Mouse (Mus musculus) limb, embryonic 12.5 days (tissue): ENCODE results near the gene Gpnmb. TPM values are rescaled to one million over a fixed set of nuclear protein-coding genes. Genes with fewer than 3 reads are reported as not detected.

ENCODE experiments used
- ATAC-seq: fragments of 200-750 bp; cut with Nextera tagmentation; 2 replicates; pipeline ENCODE4 v1.8.0; 2017; ENCODE audit warnings: low read depth, moderate TSS enrichment; ENCODE audit not compliant: insufficient number of reproducible peaks, insufficient read depth, low FRiP score, low TSS enrichment
- H3K27ac ChIP-seq: fragments of 300-500 bp; sonication (generic); 2 replicates; pipeline ENCODE4 v1.5.1; 2016; ENCODE audit warnings: mild to moderate bottlenecking, moderate library complexity
- H3K27me3 ChIP-seq: fragments of 300-500 bp; sonication (generic); 2 replicates; pipeline ENCODE4 v1.6.1; 2016; ENCODE audit warnings: mild to moderate bottlenecking, moderate library complexity
- H3K36me3 ChIP-seq: fragments of 300-500 bp; sonication (generic); 2 replicates; pipeline ENCODE4 v1.6.1; 2016; ENCODE audit warnings: mild to moderate bottlenecking, moderate library complexity
- H3K4me1 ChIP-seq: fragments of 300-500 bp; sonication (generic); replicated peaks from 2 replicates; pipeline ENCODE4 v1.6.1; 2016
- H3K4me2 ChIP-seq: fragments of 300-500 bp; sonication (generic); 2 replicates; pipeline ENCODE4 v1.6.1; 2016; ENCODE audit warnings: mild to moderate bottlenecking, moderate library complexity
- H3K4me3 ChIP-seq: fragments of 300-500 bp; sonication (generic); replicated peaks from 2 replicates; pipeline ENCODE4 v1.5.1; 2016; ENCODE audit warnings: mild to moderate bottlenecking
- H3K9ac ChIP-seq: fragments of 300-500 bp; sonication (generic); replicated peaks from 2 replicates; pipeline ENCODE4 v1.6.1; 2016; ENCODE audit warnings: mild to moderate bottlenecking, moderate library complexity
- H3K9me3 ChIP-seq: fragments of 300-500 bp; sonication (generic); 2 replicates; pipeline ENCODE4 v1.6.1; 2016; ENCODE audit warnings: mild to moderate bottlenecking, moderate library complexity
- WGBS: fragments of 180-500 bp; shearing (Covaris S2); methylation state at CpG from one replicate; pipeline ENCODE4 v1.1.7; 2016; 5-methylcytosine and 5-hydroxymethylcytosine counted together
- polyA plus RNA-seq: library from polyadenylated mRNA; unstranded; fragments of >200 nt; fragmentation: Nextera tagmentation; extraction: Ambion mirVana; gene quantifications from 2 replicates; pipeline ENCODE4 v1.2.1, GENCODE M21; 2016

The Gpnmb gene
- polyA plus RNA-seq: 0.54 and 0.59 TPM in 2 replicates

DNA sequence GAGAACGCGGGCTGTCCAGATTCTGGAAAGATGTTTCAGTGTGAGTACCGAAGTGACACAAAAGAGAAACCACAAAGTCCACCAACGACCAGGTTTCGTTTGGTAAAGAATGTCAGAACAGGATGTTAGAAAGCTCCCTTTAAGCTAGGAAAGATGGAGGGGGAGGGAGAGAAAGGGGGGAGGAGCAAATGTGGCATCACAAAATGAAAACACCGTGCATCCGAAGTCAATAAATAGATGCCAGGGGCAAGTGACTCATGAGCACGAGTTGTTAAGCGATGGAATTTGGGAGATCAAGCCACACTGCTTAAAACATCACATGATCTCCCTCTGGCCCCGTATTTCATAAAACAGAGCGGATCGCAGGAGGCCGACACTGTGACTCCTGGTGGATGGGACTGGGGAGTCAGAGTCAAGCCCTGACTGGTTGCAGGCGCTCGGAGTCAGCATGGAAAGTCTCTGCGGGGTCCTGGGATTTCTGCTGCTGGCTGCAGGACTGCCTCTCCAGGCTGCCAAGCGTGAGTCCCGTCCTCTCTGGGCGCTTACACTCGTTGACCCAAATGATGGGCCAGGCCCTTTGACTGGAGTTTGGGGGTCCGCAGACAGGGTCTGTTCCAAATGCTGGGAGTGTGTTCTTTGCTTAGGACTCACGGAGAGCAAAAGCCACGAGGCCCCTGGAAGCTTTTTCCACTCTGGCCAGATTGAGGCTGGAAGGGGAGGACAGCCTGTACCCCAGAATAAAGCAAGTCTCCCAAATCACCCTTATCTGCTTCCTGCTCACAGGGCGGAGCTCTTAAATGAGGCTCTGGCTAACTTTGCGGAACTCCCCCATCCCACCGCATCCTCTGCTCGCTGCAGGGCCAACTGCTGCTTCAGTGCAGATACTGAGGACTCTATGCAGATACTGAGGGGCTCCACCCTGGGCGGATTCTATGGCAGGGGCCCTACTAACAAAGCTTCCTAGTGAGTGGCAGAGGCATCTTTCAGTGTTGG, at the start of gene Gpnmb:
Gene Gpnmb, plus strand, starts transcription at position 272 of the 993 bp plus-strand sequence.
- no peak for ATAC-seq
- 33% methylated on average over 28 of the region's 28 CpGs for WGBS
- Histone ChIP-seq H3K4me2 (peak within 1 kb of the TSS; percentile 49), H3K4me3 (peak within 1 kb of the TSS; percentile 21), H3K27me3 (peaks cover 27% of the 10 kb centered on the region), H3K9me3 (no peaks in the 10 kb centered on the region), H3K9ac (peak within 1 kb of the TSS; percentile 31), H3K4me1 (peaks cover 12% of the 10 kb centered on the region), H3K27ac (no peak within 1 kb of the TSS), H3K36me3 (no peaks in the 10 kb centered on the region)

DNA sequence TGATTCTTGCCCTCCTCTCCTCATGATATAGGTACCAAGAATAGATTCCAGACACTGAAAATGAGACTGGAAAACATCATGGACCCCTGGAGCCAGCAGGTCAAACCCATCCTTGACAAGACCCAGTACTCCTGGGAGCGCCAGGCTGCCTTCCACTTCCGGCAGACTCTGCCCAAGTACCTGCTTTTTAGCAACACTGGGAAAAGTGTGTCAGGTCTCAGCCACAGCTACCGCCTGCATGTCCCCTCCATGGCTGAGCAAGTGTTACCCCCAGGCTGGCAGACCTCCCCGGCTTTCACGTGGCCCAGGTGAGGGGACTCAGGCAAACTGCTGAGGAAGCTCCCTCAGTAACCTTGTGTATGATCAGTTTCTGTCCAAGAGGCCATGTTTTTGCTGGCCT, 46.4 kb upstream of the Gpnmb start:
- no peaks in the 10 kb centered on the region for H3K4me1 ChIP-seq
- H3K27ac ChIP-seq: no peak overlapping the region
- H3K4me2 ChIP-seq: no peak overlapping the region
- H3K4me3 ChIP-seq: no peak overlapping the region
- H3K9me3 ChIP-seq: no peaks in the 10 kb centered on the region
- WGBS: 93% methylated on average over 5 of the region's 5 CpGs
- H3K36me3 ChIP-seq: no peaks in the 10 kb centered on the region
- H3K27me3 ChIP-seq: no peaks in the 10 kb centered on the region
- ATAC-seq: no peak
- no peak overlapping the region for H3K9ac ChIP-seq

DNA sequence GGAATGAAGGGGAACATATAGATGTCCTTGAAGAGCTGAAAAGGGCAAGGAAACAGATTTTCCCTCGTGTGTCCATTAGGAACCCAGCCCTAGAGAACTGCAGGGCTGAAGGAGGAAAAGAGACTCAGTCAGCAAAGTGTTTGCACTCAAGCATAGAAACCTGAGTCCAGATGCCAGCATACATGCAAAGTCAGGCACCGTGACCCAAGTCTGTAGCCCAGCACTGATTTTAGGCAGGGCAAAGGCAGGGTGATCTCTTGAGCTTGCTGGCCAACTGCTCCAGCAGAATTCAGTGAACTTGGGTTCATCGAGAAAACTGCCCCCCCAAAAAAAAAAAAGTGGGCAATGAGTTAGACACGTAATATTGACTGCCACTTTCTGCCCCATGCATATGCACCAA, 44.4 kb upstream of the Gpnmb start:
- no peak overlapping the region for H3K27ac ChIP-seq
- H3K4me3 ChIP-seq: no peak overlapping the region
- H3K4me2 ChIP-seq: no peak overlapping the region
- ATAC-seq: no peak
- H3K9ac ChIP-seq: no peak overlapping the region
- 80% methylated on average over 4 of the region's 4 CpGs for WGBS
- no peaks in the 10 kb centered on the region for H3K36me3 ChIP-seq
- no peaks in the 10 kb centered on the region for H3K27me3 ChIP-seq
- no peaks in the 10 kb centered on the region for H3K9me3 ChIP-seq
- H3K4me1 ChIP-seq: no peaks in the 10 kb centered on the region

DNA sequence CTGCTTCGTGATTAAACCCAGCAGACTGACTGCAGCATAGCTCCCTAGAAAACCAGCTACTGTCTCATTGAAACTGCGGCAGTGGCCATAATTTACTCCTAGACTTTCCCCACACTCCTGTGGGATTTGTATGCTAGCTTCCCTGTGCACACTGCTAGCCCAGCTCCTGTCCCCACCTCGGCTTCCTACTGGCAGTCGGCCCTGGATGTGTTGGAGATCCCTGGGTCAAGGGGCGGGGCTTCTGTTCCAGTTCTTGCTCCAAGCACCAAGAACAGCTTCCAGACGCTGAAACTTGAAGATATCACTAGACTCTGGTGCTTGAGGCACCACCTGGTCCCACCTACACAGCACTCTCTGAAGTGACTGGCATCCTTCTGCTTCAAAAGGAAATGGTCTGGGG, 38.2 kb upstream of the Gpnmb start:
- Histone ChIP-seq H3K4me1 (no peaks in the 10 kb centered on the region), H3K36me3 (no peaks in the 10 kb centered on the region), H3K4me3 (no peak overlapping the region), H3K27me3 (no peaks in the 10 kb centered on the region), H3K27ac (no peak overlapping the region), H3K9ac (no peak overlapping the region), H3K4me2 (no peak overlapping the region), H3K9me3 (no peaks in the 10 kb centered on the region)
- ATAC-seq: no peak
- 54% methylated on average over 6 of the region's 6 CpGs for WGBS

DNA sequence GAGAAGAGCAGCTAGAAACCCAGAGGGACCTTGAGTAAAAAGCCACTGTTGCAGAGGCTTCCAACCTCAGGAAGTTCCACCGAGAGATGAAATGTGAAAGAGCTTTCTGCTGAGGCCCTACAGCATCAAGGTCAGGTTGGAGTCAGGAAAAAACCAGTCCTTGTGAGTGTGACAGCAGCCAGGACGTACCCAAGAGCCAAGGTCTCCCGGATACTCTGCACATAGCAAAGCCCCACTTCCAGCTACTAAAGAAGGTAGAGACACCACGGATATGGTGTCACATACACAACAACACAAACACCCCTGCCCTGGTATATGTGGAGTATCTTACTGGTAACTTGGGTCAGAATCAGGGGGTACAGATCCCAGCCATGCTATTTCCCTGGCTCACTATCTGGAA, 37.5 kb upstream of the Gpnmb start:
- Histone ChIP-seq H3K4me1 (no peaks in the 10 kb centered on the region), H3K4me3 (no peak overlapping the region), H3K27ac (no peak overlapping the region), H3K9ac (no peak overlapping the region), H3K36me3 (no peaks in the 10 kb centered on the region), H3K9me3 (no peaks in the 10 kb centered on the region), H3K4me2 (no peak overlapping the region), H3K27me3 (no peaks in the 10 kb centered on the region)
- WGBS: 95% methylated on average over 4 of the region's 4 CpGs
- ATAC-seq: no peak

DNA sequence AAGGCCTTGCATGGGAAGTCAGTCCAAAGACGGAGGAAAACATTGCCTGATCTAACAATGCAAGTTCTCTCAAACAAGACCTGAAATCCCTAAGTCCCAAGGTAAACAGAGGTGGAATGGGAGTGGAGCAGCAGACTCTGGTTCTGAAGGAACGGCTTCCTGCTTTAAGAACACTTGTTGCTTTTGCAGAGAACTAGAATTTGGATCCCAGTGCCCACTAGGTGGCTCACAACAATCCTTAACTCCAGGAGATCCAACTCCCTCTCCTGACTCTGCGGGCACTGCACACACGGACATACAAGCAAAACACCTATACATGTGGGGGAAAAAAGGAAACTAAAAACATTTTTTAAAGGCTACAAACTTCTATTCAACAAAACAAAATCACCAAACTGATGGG, 33.0 kb upstream of the Gpnmb start:
- Histone ChIP-seq H3K9ac (no peak overlapping the region), H3K27ac (no peak overlapping the region), H3K4me3 (no peak overlapping the region), H3K9me3 (no peaks in the 10 kb centered on the region), H3K4me2 (no peak overlapping the region), H3K27me3 (no peaks in the 10 kb centered on the region), H3K4me1 (peaks cover 3% of the 10 kb centered on the region), H3K36me3 (no peaks in the 10 kb centered on the region)
- ATAC-seq: no peak
- WGBS: 55% methylated on average over 4 of the region's 4 CpGs

DNA sequence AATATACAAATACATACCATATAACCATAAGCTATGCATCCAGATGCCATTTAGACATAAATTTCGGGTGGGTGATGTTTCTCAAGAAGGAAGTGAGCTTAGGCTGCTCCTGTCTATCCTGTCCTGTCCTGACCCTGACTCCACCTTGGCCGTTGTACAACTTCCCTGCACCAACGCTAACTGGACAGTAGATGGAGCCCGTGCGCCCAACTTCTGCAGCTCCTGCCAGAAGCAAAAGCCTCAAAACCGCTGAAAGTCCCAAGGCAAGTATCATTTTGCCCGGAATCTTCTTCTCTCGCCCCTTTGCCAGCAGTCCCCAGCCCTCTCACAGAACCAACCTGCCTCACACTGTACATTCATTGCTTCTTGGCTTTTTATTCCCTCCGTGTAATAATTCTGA, 28.4 kb upstream of the Gpnmb start:
- no peak overlapping the region for H3K9ac ChIP-seq
- peak overlapping the region; percentile 31 for H3K4me3 ChIP-seq
- no peaks in the 10 kb centered on the region for H3K36me3 ChIP-seq
- H3K4me2 ChIP-seq: peak overlapping the region; percentile 56
- no peak for ATAC-seq
- H3K27ac ChIP-seq: no peak overlapping the region
- H3K27me3 ChIP-seq: peaks cover 5% of the 10 kb centered on the region; the same call in 1 of the 2 replicates
- 1% methylated on average over 9 of the region's 9 CpGs for WGBS
- no peaks in the 10 kb centered on the region for H3K9me3 ChIP-seq
- H3K4me1 ChIP-seq: peaks cover 12% of the 10 kb centered on the region

DNA sequence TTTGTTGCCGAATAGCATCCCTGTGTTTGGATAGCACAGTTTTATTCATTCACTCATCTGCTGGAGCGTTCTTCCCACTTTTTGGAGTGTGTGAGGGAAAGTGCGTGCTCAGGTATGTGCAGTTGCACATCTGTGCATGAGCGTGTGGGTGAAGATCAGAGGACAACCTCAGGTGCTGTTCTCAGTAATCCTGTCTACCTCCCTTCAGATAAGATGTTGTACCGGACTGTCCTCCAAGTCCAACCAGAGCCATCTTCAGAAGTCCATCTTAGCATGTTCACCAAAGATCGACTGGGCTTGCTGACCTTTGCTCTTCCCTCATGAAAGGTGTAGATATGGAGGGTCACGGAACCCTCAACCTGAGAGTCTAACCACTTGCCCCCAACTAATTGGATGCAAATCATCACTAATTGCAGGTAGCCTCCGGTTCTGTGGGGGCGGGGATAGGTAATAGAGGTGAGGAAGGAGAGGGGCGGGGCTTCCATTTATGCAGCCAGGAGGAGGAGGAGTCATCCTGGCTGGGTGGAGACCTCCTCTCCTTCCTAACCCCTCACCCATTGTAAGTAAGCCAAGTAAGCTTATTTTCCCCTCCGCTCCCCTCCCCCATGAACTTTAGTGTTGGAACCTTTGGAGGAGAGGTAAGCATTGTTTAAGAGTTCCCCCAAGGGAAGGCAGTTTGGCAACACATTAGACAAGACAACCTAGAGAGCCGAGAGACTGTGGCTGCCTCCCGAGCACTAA, 27.8 kb upstream of the Gpnmb start:
- Histone ChIP-seq H3K27ac (no peak overlapping the region), H3K9ac (no peak overlapping the region), H3K27me3 (peaks cover 5% of the 10 kb centered on the region; the same call in 1 of the 2 replicates), H3K4me1 (peaks cover 12% of the 10 kb centered on the region), H3K4me3 (peak overlapping the region; percentile 31), H3K9me3 (no peaks in the 10 kb centered on the region), H3K36me3 (no peaks in the 10 kb centered on the region), H3K4me2 (peak overlapping the region; percentile 56)
- WGBS: 19% methylated on average over 13 of the region's 13 CpGs
- peak; percentile 48; the same call in 1 of the 2 replicates for ATAC-seq

DNA sequence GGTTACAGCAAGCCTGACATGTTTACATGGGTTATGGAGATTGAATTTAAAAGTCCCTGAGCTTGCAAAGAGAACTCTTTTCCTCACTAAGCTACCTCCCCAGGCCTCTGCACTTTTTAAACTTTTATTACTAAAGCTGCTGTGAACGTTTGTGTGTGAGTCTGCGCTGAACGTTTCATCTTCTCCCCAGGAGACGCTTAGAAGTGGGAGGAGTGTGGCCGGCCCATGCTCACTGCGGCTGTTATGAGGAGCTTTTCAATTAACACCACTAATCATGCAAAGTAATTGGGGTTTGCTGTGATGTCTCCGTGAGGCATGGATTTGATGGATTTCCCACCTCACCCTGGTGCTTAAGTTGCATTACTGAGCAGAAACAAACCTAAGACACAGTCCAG, 27.2 kb upstream of the Gpnmb start:
- H3K36me3 ChIP-seq: no peaks in the 10 kb centered on the region
- H3K9me3 ChIP-seq: no peaks in the 10 kb centered on the region
- peaks cover 5% of the 10 kb centered on the region; the same call in 1 of the 2 replicates for H3K27me3 ChIP-seq
- H3K27ac ChIP-seq: no peak overlapping the region
- peak overlapping the region; percentile 31 for H3K4me3 ChIP-seq
- no peak overlapping the region for H3K9ac ChIP-seq
- peak overlapping the region; percentile 56 for H3K4me2 ChIP-seq
- H3K4me1 ChIP-seq: peaks cover 12% of the 10 kb centered on the region
- ATAC-seq: peak; percentile 8; the same call in 1 of the 2 replicates
- 8% methylated on average over 7 of the region's 7 CpGs for WGBS

DNA sequence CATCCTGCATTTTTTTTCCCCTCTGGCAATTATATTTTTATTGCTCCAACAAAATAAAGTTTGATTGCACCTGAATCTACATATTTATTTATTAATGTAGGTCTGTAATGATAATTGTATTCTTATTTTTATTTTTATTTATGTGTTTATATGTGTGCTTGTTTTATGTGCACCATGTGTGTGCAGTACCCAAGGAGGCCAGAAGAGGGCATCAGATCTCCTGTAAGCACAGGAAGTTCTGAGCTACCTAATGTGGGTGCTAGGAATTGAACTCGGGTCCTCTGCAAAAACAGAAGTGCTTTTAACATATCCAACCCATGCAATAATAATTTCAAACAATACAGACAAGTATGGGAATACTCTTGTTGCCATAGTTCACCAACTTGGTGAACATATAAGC, 26.7 kb upstream of the Gpnmb start:
- Histone ChIP-seq H3K4me1 (peaks cover 12% of the 10 kb centered on the region), H3K27me3 (peaks cover 5% of the 10 kb centered on the region; the same call in 1 of the 2 replicates), H3K9me3 (no peaks in the 10 kb centered on the region), H3K36me3 (no peaks in the 10 kb centered on the region), H3K4me2 (no peak overlapping the region), H3K9ac (no peak overlapping the region), H3K27ac (no peak overlapping the region), H3K4me3 (no peak overlapping the region)
- ATAC-seq: no peak
- 100% methylated on average over 1 of the region's 1 CpGs for WGBS

DNA sequence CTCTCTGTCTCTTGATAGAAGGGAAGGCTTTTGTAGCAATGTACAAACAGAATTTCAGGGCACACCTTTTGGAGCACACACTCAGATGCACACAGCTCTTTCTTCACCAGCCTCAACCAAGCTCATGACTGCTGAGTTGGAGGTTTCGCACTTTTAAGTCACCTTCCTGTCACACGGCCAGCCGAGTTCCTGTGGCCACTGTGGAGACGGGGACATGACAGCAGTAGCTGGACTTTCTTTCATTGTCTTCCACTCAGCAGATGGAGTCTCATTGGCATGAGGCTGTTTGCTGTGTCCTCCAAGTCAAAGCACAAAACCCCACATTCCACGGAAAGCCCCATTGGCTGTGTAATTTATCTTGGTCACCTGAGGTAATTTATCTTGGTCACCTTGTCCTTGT, 25.2 kb upstream of the Gpnmb start:
- Histone ChIP-seq H3K9me3 (no peaks in the 10 kb centered on the region), H3K4me3 (no peak overlapping the region), H3K27ac (no peak overlapping the region), H3K4me2 (no peak overlapping the region), H3K9ac (no peak overlapping the region), H3K36me3 (no peaks in the 10 kb centered on the region), H3K27me3 (peaks cover 5% of the 10 kb centered on the region; the same call in 1 of the 2 replicates), H3K4me1 (peaks cover 12% of the 10 kb centered on the region)
- no peak for ATAC-seq
- 83% methylated on average over 5 of the region's 5 CpGs for WGBS
